Mouse (Mus musculus): ENCODE measurements around the gene Lrrc7.

DNA sequence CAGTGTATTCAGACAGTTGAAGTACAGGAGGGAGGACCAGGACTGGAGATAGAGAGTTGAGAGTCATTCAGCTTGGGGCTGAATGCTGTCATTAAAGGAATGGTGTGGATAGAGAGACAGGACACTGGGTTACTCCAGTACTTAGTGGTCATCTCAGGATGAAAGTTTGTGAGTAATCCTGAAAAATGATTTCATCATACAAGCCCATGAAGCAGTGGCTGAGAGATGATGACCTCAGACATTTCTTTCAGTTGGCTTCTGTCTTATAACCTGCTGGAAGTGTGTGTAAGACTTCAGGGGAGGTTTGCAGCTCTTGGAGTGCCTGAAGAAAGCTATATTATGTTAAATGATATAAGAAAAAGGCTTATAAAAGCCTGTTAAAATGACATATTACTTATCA lies 430.8 kb downstream of the Lrrc7 start:
- TF ChIP-seq CTCF (IDR thresholded peaks at IDR 0.05; ENCODE audit: low read depth, low read length) (no peak), GATA2 (IDR thresholded peaks at IDR 0.05; ENCODE audit: borderline replicate concordance, low read depth, low read length) (no peak), GATA1 (IDR thresholded peaks at IDR 0.05; ENCODE audit: borderline replicate concordance, low read length) (no peak), TAL1 (conservative IDR thresholded peaks at IDR 0.05; ENCODE audit: low read depth, low read length) (no peak), POLR2AphosphoS5 (IDR thresholded peaks at IDR 0.05; ENCODE audit: insufficient replicate concordance, low read depth, low read length) (no peak)
